Mouse (Mus musculus) right cerebral cortex, postnatal 10 days (tissue): ENCODE measurements around the gene Smap2.
"Not testable (repeated sequence)": the region's sequence is repeated elsewhere in the genome, so short reads cannot be mapped to it uniquely, and the experiment has no call there.

ENCODE experiments used
- DNase-seq, 2 experiments: peaks; one replicate each; pipeline ENCODE4 v3.0.0; 2021; ENCODE audit warnings: low spot score in 2 of 2

Smap2 gene

DNA sequence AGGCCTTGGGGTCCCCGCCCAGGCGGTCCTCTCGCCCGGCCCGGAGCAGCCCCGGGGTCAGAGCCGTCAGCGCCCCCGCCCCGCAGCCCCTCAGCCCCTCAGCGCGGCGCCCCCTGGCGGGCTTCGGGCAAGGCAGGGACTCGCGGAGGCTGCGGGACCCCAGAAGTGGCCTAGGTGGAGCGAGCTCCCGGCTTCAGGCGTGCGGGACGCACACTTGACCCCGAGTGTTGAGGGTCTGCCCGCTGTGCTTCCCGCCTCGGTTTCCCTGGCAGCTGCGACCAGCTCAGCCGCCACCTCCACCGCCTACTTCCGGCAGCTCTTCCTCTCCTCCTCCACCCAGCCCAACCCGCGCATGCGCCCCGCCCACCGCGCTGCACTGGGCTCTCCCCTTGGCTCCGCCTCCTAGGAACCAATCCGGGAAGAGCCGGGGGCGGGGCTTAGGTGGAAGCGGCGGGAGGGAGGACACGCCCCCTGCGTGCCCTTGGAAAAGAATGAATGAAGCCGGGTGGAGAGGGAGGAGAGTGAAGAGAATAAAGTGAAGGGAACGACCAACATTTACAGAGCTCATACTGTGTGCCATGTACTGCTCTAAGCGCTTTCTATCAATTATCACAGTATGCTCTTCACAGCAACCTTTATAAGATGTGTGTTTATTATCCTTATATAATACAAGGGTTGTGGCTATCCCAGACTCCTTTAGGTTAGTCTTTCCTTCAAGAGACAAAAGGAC lies at the start of gene Smap2:
Gene Smap2, minus strand, starts transcription at position 320 of the 730 bp plus-strand sequence.
- DNase-seq = peak; percentile 99

DNA sequence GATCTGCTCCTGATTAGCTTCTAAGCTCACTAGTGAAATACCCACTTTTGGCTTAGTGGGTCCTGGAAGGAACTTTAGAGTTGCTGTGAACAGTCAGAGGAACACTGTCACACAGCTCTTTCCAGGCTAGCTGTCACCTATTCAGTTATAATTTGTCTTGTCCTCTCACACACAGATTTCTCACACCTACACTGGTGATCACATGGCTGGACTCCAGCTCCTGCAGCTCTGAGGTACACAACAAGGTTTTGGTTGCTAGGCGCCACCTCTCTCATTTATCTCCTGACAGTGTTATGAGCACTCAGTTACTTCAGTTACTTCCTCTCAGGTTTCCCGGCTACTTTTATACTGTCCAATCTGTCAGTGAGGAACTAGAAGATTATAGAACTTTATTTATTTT lies 48.3 kb upstream of the Smap2 start:
- no peak for DNase-seq

DNA sequence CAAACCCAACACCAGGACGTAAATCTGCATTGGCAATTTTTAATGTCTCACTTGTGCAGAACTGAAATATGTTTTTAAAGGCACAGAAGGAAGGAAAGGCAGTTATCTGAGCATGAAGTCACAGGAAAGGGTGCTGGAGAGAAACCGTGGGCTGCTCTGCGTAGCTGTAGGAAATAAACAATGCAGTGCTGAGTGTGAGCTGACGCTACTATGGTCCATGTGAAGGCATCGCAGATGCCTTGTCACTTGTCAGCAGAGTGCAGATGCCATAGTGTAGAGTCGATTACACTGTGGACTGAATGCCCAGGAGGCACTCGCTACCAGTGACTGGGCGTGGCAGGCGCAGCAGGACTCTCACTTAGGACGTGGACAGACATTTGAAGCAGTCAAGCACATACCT lies 42.2 kb upstream of the Smap2 start:
- not testable (repeated sequence) for DNase-seq

- peak in 1 of 2 experiments; percentile 40 for DNase-seq
Measured at GRCm38 (mm10) chr4:121057032-121057431, 40.0 kb upstream of the Smap2 start.

DNA sequence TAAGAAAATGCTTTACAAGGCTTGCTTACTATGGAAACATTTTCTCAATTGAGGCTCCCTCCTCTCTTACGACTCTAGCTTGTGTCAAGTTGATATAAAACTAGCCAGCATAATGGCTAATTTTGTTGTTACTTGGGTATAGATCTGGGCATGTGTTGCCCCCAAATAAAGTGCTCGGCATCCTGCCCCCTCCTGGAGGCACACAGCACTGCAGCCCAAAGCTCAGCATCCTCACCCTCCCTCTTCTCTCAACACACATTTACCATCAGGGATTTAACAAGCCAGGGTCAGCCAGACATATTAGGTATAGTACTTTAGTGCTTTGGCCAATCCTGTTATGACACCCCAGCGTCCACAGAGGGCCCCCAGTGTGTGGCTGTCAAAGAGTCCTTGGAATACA lies 39.3 kb upstream of the Smap2 start:
- DNase-seq = no peak

GRCm38 (mm10) chr4:121052454-121053323 lies 35.6 kb upstream of the Smap2 start:
- DNase-seq = peak; percentile 54 to 57

- DNase-seq = no peak
Measured at GRCm38 (mm10) chr4:121051863-121052262, 34.8 kb upstream of the Smap2 start.

- DNase-seq = no peak
Measured at GRCm38 (mm10) chr4:121042946-121043345, 25.9 kb upstream of the Smap2 start.

- DNase-seq = no peak
Measured at GRCm38 (mm10) chr4:121042472-121042871, 25.4 kb upstream of the Smap2 start.

GRCm38 (mm10) chr4:121040897-121041671 lies 24.0 kb upstream of the Smap2 start:
- peak; percentile 82 to 85 for DNase-seq

DNA sequence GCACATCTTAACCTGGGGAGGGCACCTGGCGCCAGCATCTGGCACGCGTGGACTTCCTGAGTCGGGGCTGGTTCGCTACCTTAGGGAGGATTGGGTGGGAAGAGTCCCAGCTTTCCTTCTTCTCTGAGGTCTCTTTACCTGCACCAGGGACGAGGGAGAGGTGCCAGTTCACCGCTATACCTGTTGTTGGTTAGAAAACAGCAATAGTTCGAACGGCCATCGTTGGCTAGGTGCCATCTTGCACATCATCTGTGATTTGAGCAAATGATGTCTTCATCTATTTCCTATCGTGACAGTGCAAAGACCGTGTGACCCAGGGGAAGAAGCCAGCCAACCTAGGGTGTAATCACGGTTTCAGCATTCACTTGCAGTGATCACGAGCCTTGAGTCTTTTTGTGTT lies 23.3 kb upstream of the Smap2 start:
- no peak for DNase-seq

GRCm38 (mm10) chr4:121039331-121040115 lies 22.5 kb upstream of the Smap2 start, which contains the start of gene Col9a2:
Gene Col9a2 (plus strand): TSS chr4:121039385.
- peak in 1 of 2 experiments; percentile 42 for DNase-seq

GRCm38 (mm10) chr4:121033006-121033405 lies 16.0 kb upstream of the Smap2 start:
- DNase-seq = no peak

GRCm38 (mm10) chr4:121031440-121031839 lies 14.4 kb upstream of the Smap2 start:
- no peak for DNase-seq

DNA sequence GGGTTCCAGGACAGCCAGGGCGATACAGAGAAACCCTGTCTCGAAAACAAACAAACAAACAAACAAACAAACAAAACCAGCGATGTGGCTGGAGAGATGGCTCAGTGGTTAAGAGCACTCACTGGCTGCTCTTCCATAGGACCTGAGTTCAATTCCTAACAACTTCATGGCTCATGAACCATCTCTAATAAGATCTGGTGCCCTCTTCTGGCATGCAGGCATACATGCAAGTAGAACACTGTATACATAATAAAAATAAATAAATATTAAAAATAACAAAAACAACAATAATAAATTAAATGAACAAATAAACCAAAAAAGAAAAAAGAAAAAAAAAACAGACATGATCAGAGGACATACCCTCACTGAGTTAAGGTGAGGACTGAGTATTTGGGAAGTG lies 12.6 kb upstream of the Smap2 start:
- no peak for DNase-seq

DNA sequence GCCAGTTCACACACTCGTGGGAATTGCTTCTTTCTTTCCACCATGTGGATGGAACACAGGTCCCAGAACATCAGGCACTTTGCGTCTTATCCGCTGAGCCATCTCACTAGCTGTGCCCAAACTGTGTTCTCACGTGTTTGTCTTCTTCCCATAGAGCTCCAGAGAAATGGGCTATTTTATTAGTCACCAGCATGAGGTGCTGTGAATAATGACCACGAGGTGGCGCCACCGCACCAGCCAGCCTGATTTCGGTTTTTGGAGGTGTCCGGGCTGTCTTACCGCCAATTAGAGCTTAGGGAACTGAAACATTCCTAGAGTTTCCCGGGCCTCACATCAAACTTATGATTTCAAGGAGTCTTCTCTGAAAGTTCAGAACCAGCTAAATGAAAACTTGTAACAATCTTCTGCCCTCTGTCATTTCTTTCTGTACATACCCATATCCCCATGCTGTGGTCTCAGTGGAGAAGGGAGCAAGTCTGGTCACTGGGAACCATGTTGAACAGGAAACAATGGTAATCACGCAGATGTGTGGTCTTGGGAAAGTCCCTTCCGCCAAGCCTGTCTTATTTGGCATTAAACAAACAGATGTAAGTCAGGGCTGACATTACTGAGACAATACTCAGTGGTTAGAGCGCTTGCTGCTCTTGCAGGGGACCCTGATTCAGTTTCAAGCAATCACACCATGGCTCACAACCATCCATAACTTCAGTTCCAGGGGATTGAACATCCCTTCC lies 11.8 kb upstream of the Smap2 start:
- peak in 1 of 2 experiments; percentile 73 for DNase-seq

- no peak for DNase-seq
Measured at GRCm38 (mm10) chr4:121028146-121028545, 11.1 kb upstream of the Smap2 start.

DNA sequence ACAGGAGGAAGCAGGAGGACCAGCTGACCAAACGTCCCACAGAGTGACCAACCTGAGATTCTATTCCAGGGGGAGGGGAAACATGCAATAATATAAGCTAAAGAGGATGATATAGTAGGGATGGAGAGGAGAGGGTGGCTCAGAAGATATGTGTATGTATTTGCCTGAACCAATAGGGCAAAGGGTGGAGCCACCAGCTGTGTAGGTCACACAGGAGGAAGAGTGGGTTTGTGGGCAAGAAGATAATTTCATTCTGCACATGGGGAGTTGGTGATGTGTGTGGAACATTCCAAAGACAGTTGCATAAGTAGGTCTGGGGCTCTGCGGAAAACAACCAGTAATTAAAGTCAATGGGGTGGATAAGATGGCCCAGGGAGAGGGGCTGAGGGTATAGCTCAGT lies 8.6 kb upstream of the Smap2 start:
- no peak for DNase-seq

GRCm38 (mm10) chr4:121023941-121024340 lies 6.9 kb upstream of the Smap2 start:
- no peak for DNase-seq

DNA sequence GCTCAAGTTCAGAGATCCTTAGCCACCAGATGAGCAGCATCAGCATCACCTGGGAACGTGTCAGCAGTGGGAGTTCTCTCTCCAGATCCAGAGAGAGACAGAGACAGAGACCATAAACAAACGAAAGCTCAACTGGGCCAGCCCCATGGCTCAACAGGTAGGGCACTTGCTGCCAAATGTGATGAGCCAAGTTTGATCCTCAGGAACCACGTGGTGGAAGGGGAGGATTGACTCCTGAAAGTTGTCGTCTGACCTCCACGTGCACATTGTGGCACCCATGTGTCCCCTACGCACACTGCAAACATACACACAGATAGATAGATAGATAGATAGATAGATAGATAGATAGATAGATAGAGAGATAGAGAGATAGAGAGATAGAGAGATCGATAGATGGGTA lies 6.4 kb upstream of the Smap2 start:
- no peak for DNase-seq

GRCm38 (mm10) chr4:121021911-121022310 lies 4.9 kb upstream of the Smap2 start:
- DNase-seq = no peak
